8 mouse cellular contexts compared by ENCODE assay signal in the genomic region with DNA sequence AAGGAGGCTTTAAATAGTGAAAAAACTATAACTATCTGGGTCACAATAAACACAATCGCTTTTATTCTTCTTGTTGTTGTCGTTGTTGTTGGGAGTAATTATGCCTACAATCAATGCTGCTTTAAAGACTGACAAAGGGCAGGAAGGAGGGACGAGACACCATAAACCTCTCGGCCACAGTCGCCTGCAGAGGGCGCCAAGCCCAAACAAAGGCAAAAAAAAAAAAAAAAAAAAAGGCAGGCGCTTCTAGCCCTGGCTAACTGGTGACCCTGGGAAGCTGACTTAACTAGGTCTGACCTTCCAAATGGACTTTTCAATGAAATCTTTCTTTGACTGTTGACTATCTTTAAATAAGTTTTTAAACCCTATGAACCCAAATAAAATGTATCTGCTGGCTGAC.
A peak's percentile ranks its signal among the peaks of the same experiment; 100 is the strongest.
DNase-seq lines count a peak whose midpoint lies in the region; ATAC-seq lines count a peak whose summit lies in the region.

No protein-coding gene starts in this region.

- no peak for ATAC-seq in neural tube, embryonic 15.5 days (ENCODE audit: low FRiP score)

- intact Hi-C loops in gastrocnemius, postnatal 14 days (cut with DNase I; ENCODE audit: low total_unique reads), result no loop called here
- intact Hi-C loops in gastrocnemius, postnatal 36 days (cut with DNase I), result loop anchor here (2.0 to 10.0 kb wide), 2 partner anchors 162 to 332 kb away; a partner anchor contains a TSS

- H3K4me1 ChIP-seq in neural tube, embryonic 15.5 days, result no peaks in the 10 kb centered on the region

- no peak overlapping the region for H3K4me2 ChIP-seq in neural tube, embryonic 15.5 days

- no peak overlapping the region for H3K9ac ChIP-seq in neural tube, embryonic 15.5 days (replicated peaks)

- peak; percentile 30 for DNase-seq in gastrocnemius, postnatal 14 days
- no peak for DNase-seq in gastrocnemius, postnatal 36 days
- peak; percentile 26 for DNase-seq in neural tube, embryonic 10.5 days (ENCODE audit: extremely low spot score, low spot score)
- DNase-seq in adipocyte (ENCODE audit: low spot score), result peak; percentile 83
- peak; percentile 72 for DNase-seq in kidney, postnatal 10 days
- peak; percentile 60 for DNase-seq in splenic B cell, adult 2 months (ENCODE audit: low read depth, low spot score)
- DNase-seq in layer of hippocampus, adult 11-12 months (ENCODE audit: low spot score), result no peak

- H3K9me3 ChIP-seq in neural tube, embryonic 15.5 days (replicated peaks), result no peaks in the 10 kb centered on the region

- H3K4me3 ChIP-seq in neural tube, embryonic 15.5 days (replicated peaks), result no peak overlapping the region

- H3K27ac ChIP-seq in neural tube, embryonic 15.5 days (replicated peaks), result no peak overlapping the region

- no peaks in the 10 kb centered on the region for H3K27me3 ChIP-seq in neural tube, embryonic 15.5 days (replicated peaks)
- H3K27me3 ChIP-seq in splenic B cell, adult 2 months (ENCODE audit: control insufficient read depth, insufficient read depth, low read length, poor library complexity, severe bottlenecking), result no peaks in the 10 kb centered on the region

- H3K36me3 ChIP-seq in neural tube, embryonic 15.5 days, result no peaks in the 10 kb centered on the region
- peaks cover 2% of the 10 kb centered on the region; the same call in 1 of the 2 replicates for H3K36me3 ChIP-seq in splenic B cell, adult 2 months (ENCODE audit: control insufficient read depth, insufficient read depth, low read length, poor library complexity, severe bottlenecking)

- WGBS in neural tube, embryonic 15.5 days, result 4% methylated on average over 7 of the region's 7 CpGs

Comparison
In these comparisons a context has a peak if more than half of its experiments do, and no peak if none do; other contexts are left out.
1. DNase-seq: peak in gastrocnemius, postnatal 14 days (single experiment), neural tube, embryonic 10.5 days (single experiment), adipocyte (single experiment), kidney, postnatal 10 days (single experiment) and splenic B cell, adult 2 months (single experiment); none in gastrocnemius, postnatal 36 days (0 of 2) and layer of hippocampus, adult 11-12 months (single experiment).